Mouse (Mus musculus) MEL (cell line): ENCODE results near the gene Ntmt1.

Experiments
- CTCF ChIP-seq, 3 experiments: IDR thresholded peaks in 2 of 3; conservative IDR thresholded peaks in 1 of 3; 2 replicates each; pipeline ENCODE4 v1.5.1; 2011 to 2012; ENCODE audit warnings: low read length in 3 of 3, low read depth in 2 of 3, mild to moderate bottlenecking in 2 of 3, improper control_type of control experiment in 1 of 3, inconsistent platforms in 1 of 3, mixed read lengths in 1 of 3, moderate library complexity in 1 of 3; ENCODE audit not compliant: control insufficient read depth in 1 of 3, insufficient read depth in 1 of 3, poor library complexity in 1 of 3, severe bottlenecking in 1 of 3
- E2F4 ChIP-seq: IDR thresholded peaks from 2 replicates; pipeline ENCODE4 v1.6.1; 2011; ENCODE audit warnings: low read depth, low read length, improper control_type of control experiment, borderline replicate concordance
- ELF1 ChIP-seq: IDR thresholded peaks from 2 replicates; pipeline ENCODE4 v1.6.1; 2014; ENCODE audit warnings: low read depth, mild to moderate bottlenecking, inconsistent platforms, low read length, improper control_type of control experiment, moderate library complexity
- HCFC1 ChIP-seq: IDR thresholded peaks from 2 replicates; pipeline ENCODE4 v1.6.1; 2012; ENCODE audit warnings: low read depth, mild to moderate bottlenecking, inconsistent platforms, low read length, improper control_type of control experiment, moderate library complexity
- POLR2AphosphoS5 ChIP-seq: IDR thresholded peaks from 2 replicates; pipeline ENCODE4 v1.6.1; 2012; ENCODE audit warnings: low read depth, borderline replicate concordance, mild to moderate bottlenecking, inconsistent platforms, low read length, moderate library complexity, mixed read lengths
- ZNF384 ChIP-seq: IDR thresholded peaks from 2 replicates; pipeline ENCODE4 v1.6.1; 2012; ENCODE audit warnings: low read depth, mild to moderate bottlenecking, inconsistent platforms, low read length, improper control_type of control experiment

- TF ChIP-seq CTCF (IDR thresholded peaks at IDR 0.05 in 2 of 3, conservative IDR thresholded peaks at IDR 0.05 in 1 of 3; ENCODE audit: control insufficient read depth in 1 of 3, insufficient read depth in 1 of 3, low read depth in 2 of 3, low read length in 3 of 3, poor library complexity in 1 of 3, severe bottlenecking in 1 of 3), result no peak
- TF ChIP-seq E2F4, result no peak
- TF ChIP-seq POLR2AphosphoS5, result no peak; the same call in 1 of the 2 replicates
- TF ChIP-seq ELF1, result no peak; the same call in 1 of the 2 replicates
- TF ChIP-seq ZNF384, result no peak
- TF ChIP-seq HCFC1, result 0 out of 2 replicates have a peak, but pooled peaks have one; percentile 28
These were observed 34.9 kb upstream of the Ntmt1 start for GRCm38 (mm10) chr2:30772581-30773312.
